28 mouse cellular contexts compared by ENCODE assay signal in genomic region chr5:52088131-52088530, GRCm38 (mm10).
"Had no signal": no experiment of that assay in that cellular context is flagged by ENCODE, and none has a peak within 500 bp of the region (broad histone marks: within the 10 kb centered on the region; RNA-seq: fewer than 3 reads in every experiment).

No protein-coding gene starts in this region.

- H3K27me3 ChIP-seq: heart, embryonic 13.5 days; heart, embryonic 15.5 days; hindbrain, embryonic 13.5 days; hindbrain, embryonic 15.5 days; kidney, embryonic 15.5 days; limb, embryonic 13.5 days; limb, embryonic 15.5 days; liver, embryonic 12.5 days had no signal

- H3K9me3 ChIP-seq: heart, embryonic 13.5 days; heart, embryonic 15.5 days; hindbrain, embryonic 10.5 days; hindbrain, embryonic 13.5 days; hindbrain, embryonic 15.5 days; kidney, embryonic 15.5 days; limb, embryonic 13.5 days; limb, embryonic 15.5 days; liver, embryonic 12.5 days had no signal

- ATAC-seq: hindbrain, postnatal 0 days; intestine, embryonic 16.5 days; liver, embryonic 12.5 days had no signal

- H3K4me2 ChIP-seq: heart, embryonic 11.5 days; heart, embryonic 13.5 days; heart, embryonic 15.5 days; hindbrain, embryonic 13.5 days; hindbrain, embryonic 15.5 days; kidney, embryonic 15.5 days; limb, embryonic 13.5 days; limb, embryonic 15.5 days; liver, embryonic 12.5 days had no signal

- H3K4me3 ChIP-seq: gastrocnemius, adult 2 months; heart, adult 2 months; heart, embryonic 13.5 days; heart, embryonic 15.5 days; hindbrain, embryonic 10.5 days; hindbrain, embryonic 13.5 days; hindbrain, embryonic 15.5 days; kidney, embryonic 15.5 days; limb, embryonic 13.5 days; limb, embryonic 15.5 days; liver, embryonic 12.5 days had no signal

- DNase-seq: gastrocnemius, adult 2 months; gastrocnemius, postnatal 14 days; gastrocnemius, postnatal 36 days; heart, adult 2 months; heart, postnatal 14 days; heart, postnatal 36 days; kidney, adult 11 months; kidney, adult 2 months; kidney, adult 9 months; kidney, postnatal 14 days; kidney, postnatal 36 days; layer of hippocampus, adult 9-11 months; layer of hippocampus, postnatal 36 days; left cerebral cortex, postnatal 4 days had no signal

- H3K9ac ChIP-seq: heart, embryonic 13.5 days; heart, embryonic 15.5 days; hindbrain, embryonic 13.5 days; hindbrain, embryonic 15.5 days; kidney, embryonic 15.5 days; limb, embryonic 13.5 days; limb, embryonic 15.5 days; liver, embryonic 12.5 days; liver, embryonic 14.5 days had no signal

- H3K36me3 ChIP-seq: heart, embryonic 13.5 days; heart, embryonic 15.5 days; hindbrain, embryonic 10.5 days; hindbrain, embryonic 13.5 days; hindbrain, embryonic 15.5 days; kidney, embryonic 15.5 days; limb, embryonic 13.5 days; limb, embryonic 15.5 days; liver, embryonic 12.5 days had no signal

- H3K27ac ChIP-seq: gastrocnemius, adult 2 months; heart, adult 2 months; heart, embryonic 13.5 days; heart, embryonic 15.5 days; hindbrain, embryonic 10.5 days; hindbrain, embryonic 13.5 days; hindbrain, embryonic 15.5 days; hindbrain, postnatal 0 days; kidney, embryonic 15.5 days; kidney, postnatal 0 days; limb, embryonic 13.5 days; limb, embryonic 15.5 days; liver, embryonic 12.5 days; liver, embryonic 14.5 days had no signal

- H3K4me1 ChIP-seq: hindbrain, embryonic 10.5 days; hindbrain, embryonic 13.5 days; hindbrain, embryonic 15.5 days; kidney, embryonic 15.5 days had no signal
